Comparison of ENCODE assay signal across 22 mouse cellular contexts in the genomic region with DNA sequence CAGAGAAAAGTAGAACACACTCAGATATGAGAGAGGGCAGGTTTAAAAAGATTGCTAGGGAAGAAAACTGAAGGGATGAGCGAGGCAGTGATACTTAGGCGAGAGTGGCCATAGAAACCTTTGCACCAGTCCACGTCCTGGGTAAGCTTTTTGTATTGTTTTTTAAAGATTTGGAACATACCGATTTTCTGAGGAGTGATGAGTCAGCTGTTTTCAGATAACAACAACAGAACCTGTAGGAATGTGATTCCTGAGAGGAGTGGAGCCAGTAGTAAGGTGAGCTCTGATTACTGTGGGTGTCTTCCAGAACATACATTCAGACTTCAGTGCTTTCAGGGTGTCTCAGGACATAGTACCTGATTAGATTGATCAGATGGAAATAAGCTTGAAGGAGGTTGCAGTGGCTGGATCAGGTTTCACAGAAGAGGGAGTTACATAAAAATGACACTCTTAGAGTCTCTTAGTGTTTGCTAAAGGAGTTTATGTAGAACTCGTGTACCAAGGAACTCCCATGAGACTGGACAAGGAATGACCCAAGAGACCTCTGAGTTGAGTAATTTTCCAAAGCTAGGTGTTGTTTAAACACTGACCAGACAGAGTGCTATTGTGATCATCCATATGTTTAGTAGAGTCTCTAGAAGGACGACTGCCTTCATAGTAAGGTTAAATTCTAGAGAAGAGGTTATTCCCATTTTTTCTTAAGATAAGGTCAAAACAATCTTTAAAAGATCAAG. TPM values are rescaled to one million over a fixed set of nuclear protein-coding genes. Genes with fewer than 3 reads are reported as not detected.
A peak's percentile ranks its signal among the peaks of the same experiment; 100 is the strongest.
DNase-seq lines count a peak whose midpoint lies in the region; ATAC-seq and TF ChIP-seq lines count a peak whose summit lies in the region.
"Had no signal": no experiment of that assay in that cellular context is flagged by ENCODE, and none has a peak within 500 bp of the region (broad histone marks: within the 10 kb centered on the region; RNA-seq: fewer than 3 reads in every experiment).

No protein-coding gene starts in this region.

- peak; percentile 61 for DNase-seq in lung, embryonic 14.5 days
- DNase-seq in lung, postnatal 4 days, result no peak
- peak; percentile 17 for DNase-seq in 3T3-L1 (ENCODE audit: low read depth, low spot score)
- DNase-seq in ES-E14 (ENCODE audit: low read depth, low spot score), result no peak
- DNase-seq in lung, postnatal 36 days, result peak; percentile 70
- DNase-seq in urinary bladder, postnatal 14 days (ENCODE audit: low spot score), result no peak
- DNase-seq: adrenal gland, adult 8-10 months; adrenal gland, postnatal 36 days; cerebellum, adult 11 months; cerebellum, adult 8-10 months; cerebellum, postnatal 14 days; gastrocnemius, postnatal 36 days; heart, adult 18-20 months; heart, postnatal 14 days had no signal

- H3K4me3 ChIP-seq in lung, embryonic 14.5 days (ENCODE audit: low read depth, low read length), result no peak overlapping the region
- H3K4me3 ChIP-seq in ES-E14 (ENCODE audit: insufficient read depth in 1 of 2, low read depth in 1 of 2, low read length in 2 of 2, poor library complexity in 1 of 2, severe bottlenecking in 1 of 2), result no peak overlapping the region
- no peak overlapping the region for H3K4me3 ChIP-seq in kidney, embryonic 14.5 days (ENCODE audit: low read length)
- H3K4me3 ChIP-seq: embryonic facial prominence, embryonic 12.5 days; forebrain, embryonic 15.5 days; heart, embryonic 10.5 days; heart, embryonic 15.5 days; hindbrain, embryonic 13.5 days had no signal

- ATAC-seq in lung, embryonic 14.5 days (ENCODE audit: insufficient read depth), result 0 out of 2 replicates have a peak, but pooled peaks have one; percentile 28
- no peak for ATAC-seq in kidney, embryonic 14.5 days (ENCODE audit: low FRiP score, low TSS enrichment)
- ATAC-seq: forebrain, embryonic 15.5 days; hindbrain, postnatal 0 days; Patski had no signal

- H3K4me1 ChIP-seq in lung, embryonic 14.5 days (ENCODE audit: insufficient read depth), result peaks cover 14% of the 10 kb centered on the region
- peaks cover 4 to 5% of the 10 kb centered on the region in 2 experiments for H3K4me1 ChIP-seq in ES-E14 (ENCODE audit: control insufficient read depth in 2 of 2, insufficient read depth in 2 of 2, low read length in 2 of 2, poor library complexity in 1 of 2)
- 0 out of 2 replicates have a peak, but pooled peaks cover 3% of the 10 kb centered on the region for H3K4me1 ChIP-seq in kidney, embryonic 14.5 days (ENCODE audit: control insufficient read depth, insufficient read depth, low read length)

- no peak overlapping the region for H3K9ac ChIP-seq in lung, embryonic 14.5 days
- no peak overlapping the region for H3K9ac ChIP-seq in ES-E14 (ENCODE audit: insufficient read depth, low read depth, low read length, poor library complexity, severe bottlenecking)
- H3K9ac ChIP-seq in kidney, embryonic 14.5 days (ENCODE audit: low read depth, low read length), result no peak overlapping the region
- H3K9ac ChIP-seq: embryonic facial prominence, embryonic 12.5 days; forebrain, embryonic 15.5 days; heart, embryonic 15.5 days; hindbrain, embryonic 13.5 days had no signal

- no peaks in the 10 kb centered on the region for H3K27me3 ChIP-seq in lung, embryonic 14.5 days (ENCODE audit: insufficient read depth, low read length)
- no peaks in the 10 kb centered on the region for H3K27me3 ChIP-seq in kidney, embryonic 14.5 days (ENCODE audit: control insufficient read depth, insufficient read depth, low read length)
- H3K27me3 ChIP-seq: embryonic facial prominence, embryonic 12.5 days; forebrain, embryonic 15.5 days; heart, embryonic 15.5 days; hindbrain, embryonic 13.5 days; Patski had no signal

- in situ Hi-C loops in ES-E14 (cut with MboI; ENCODE audit: low sequenced_read_pairs in 2 of 2, unreplicated experiment in 2 of 2), result no loop called here

- H3K36me3 ChIP-seq in lung, embryonic 14.5 days (ENCODE audit: insufficient read depth), result no peaks in the 10 kb centered on the region
- no peaks in the 10 kb centered on the region for H3K36me3 ChIP-seq in ES-E14 (ENCODE audit: control insufficient read depth, insufficient read depth, low read length, poor library complexity, severe bottlenecking)
- H3K36me3 ChIP-seq in kidney, embryonic 14.5 days (ENCODE audit: control insufficient read depth, insufficient read depth, low read length), result no peaks in the 10 kb centered on the region
- H3K36me3 ChIP-seq: embryonic facial prominence, embryonic 12.5 days; forebrain, embryonic 15.5 days; heart, embryonic 10.5 days; heart, embryonic 15.5 days; hindbrain, embryonic 13.5 days had no signal

- H3K9me3 ChIP-seq in lung, embryonic 14.5 days (ENCODE audit: low read depth, low read length), result no peaks in the 10 kb centered on the region
- no peaks in the 10 kb centered on the region for H3K9me3 ChIP-seq in ES-E14 (ENCODE audit: control insufficient read depth, insufficient read depth, low read depth, low read length)
- H3K9me3 ChIP-seq in kidney, embryonic 14.5 days (ENCODE audit: control insufficient read depth, low read length), result no peaks in the 10 kb centered on the region
- H3K9me3 ChIP-seq: embryonic facial prominence, embryonic 12.5 days; forebrain, embryonic 15.5 days; heart, embryonic 10.5 days; heart, embryonic 15.5 days; hindbrain, embryonic 13.5 days had no signal

- WGBS in lung, embryonic 14.5 days, result 50% methylated on average over 6 of the region's 6 CpGs
- 61% methylated on average over 6 of the region's 6 CpGs for WGBS in kidney, embryonic 14.5 days

- no peak overlapping the region for H3K4me2 ChIP-seq in lung, embryonic 14.5 days
- no peak overlapping the region for H3K4me2 ChIP-seq in kidney, embryonic 14.5 days (replicated peaks; ENCODE audit: low read depth, low read length)
- H3K4me2 ChIP-seq: embryonic facial prominence, embryonic 12.5 days; forebrain, embryonic 15.5 days; heart, embryonic 15.5 days; hindbrain, embryonic 13.5 days had no signal

- 0 out of 2 replicates have a peak overlapping the region, but pooled peaks have one; percentile 27 for H3K27ac ChIP-seq in lung, embryonic 14.5 days (ENCODE audit: low read depth)
- H3K27ac ChIP-seq in ES-E14 (ENCODE audit: insufficient read depth, low read depth, low read length, poor library complexity, severe bottlenecking), result no peak overlapping the region; the same call in 1 of the 2 replicates
- H3K27ac ChIP-seq in kidney, embryonic 14.5 days (ENCODE audit: low read depth, low read length), result no peak overlapping the region
- H3K27ac ChIP-seq: embryonic facial prominence, embryonic 12.5 days; forebrain, embryonic 15.5 days; heart, embryonic 10.5 days; heart, embryonic 15.5 days; hindbrain, embryonic 13.5 days; hindbrain, postnatal 0 days had no signal

- no peak for TF ChIP-seq CTCF in lung, embryonic 14.5 days (IDR thresholded peaks at IDR 0.05; ENCODE audit: low read depth)

TF ChIP-seq in ES-E14, 5 proteins besides CTCF, POLR2A, EP300 and RAD21:
- no peak for TF ChIP-seq ZC3H11A (IDR thresholded peaks at IDR 0.05; ENCODE audit: borderline replicate concordance, low read depth, low read length)
- peak; percentile 98 for TF ChIP-seq MAFK (IDR thresholded peaks at IDR 0.05; ENCODE audit: insufficient read depth, low read depth, low read length)
- TF ChIP-seq ZNF384 (IDR thresholded peaks at IDR 0.05; ENCODE audit: low read depth, low read length), result no peak
- no peak for TF ChIP-seq CHD2 (IDR thresholded peaks at IDR 0.05; ENCODE audit: low read depth, low read length)
- TF ChIP-seq HCFC1 (IDR thresholded peaks at IDR 0.05; ENCODE audit: borderline replicate concordance, insufficient read depth, low read length), result no peak

RNA-seq across cellular contexts. Expression of gene Fam117b, which starts 29.4 kb away (rescaled TPM):
- polyA plus RNA-seq in lung, embryonic 14.5 days (2014; fragmentation: Nextera tagmentation; extraction: Ambion mirVana), result 18.7 TPM in 2 replicates
- total RNA-seq in ES-E14 (2012; rRNA removed), result 9.4 and 9.9 TPM in 2 replicates
- 11.2 and 19.2 TPM in 2 replicates for polyA plus RNA-seq in kidney, embryonic 14.5 days (2014; fragmentation: Nextera tagmentation; extraction: Ambion mirVana)

Comparison
In these comparisons a context has a peak if more than half of its experiments do, and no peak if none do; other contexts are left out.
1. DNase-seq: peak in lung, embryonic 14.5 days (single experiment), 3T3-L1 (single experiment) and lung, postnatal 36 days (single experiment); none in lung, postnatal 4 days (0 of 2), ES-E14 (single experiment) and urinary bladder, postnatal 14 days (single experiment).